Comparison of ENCODE assay signal across 24 mouse cellular contexts in genomic region chr15:37083726-37084125, GRCm38 (mm10).
DNase-seq lines count a peak whose midpoint lies in the region; ATAC-seq lines count a peak whose summit lies in the region.
"Had no signal": no experiment of that assay in that cellular context is flagged by ENCODE, and none has a peak within 500 bp of the region (broad histone marks: within the 10 kb centered on the region; RNA-seq: fewer than 3 reads in every experiment).

No protein-coding gene starts in this region.

- no peaks in the 10 kb centered on the region for H3K4me1 ChIP-seq in forebrain, embryonic 11.5 days (replicated peaks; ENCODE audit: control insufficient read depth, insufficient read depth, low read length)
- no peaks in the 10 kb centered on the region for H3K4me1 ChIP-seq in forebrain, embryonic 12.5 days
- H3K4me1 ChIP-seq: forebrain, embryonic 10.5 days; forebrain, embryonic 15.5 days; heart, embryonic 13.5 days had no signal

- no peak for ATAC-seq in forebrain, embryonic 11.5 days (replicated peaks; ENCODE audit: low FRiP score)
- ATAC-seq in forebrain, embryonic 12.5 days (ENCODE audit: low FRiP score): no peak
- ATAC-seq: forebrain, embryonic 15.5 days; hindbrain, postnatal 0 days; inflammation-experienced regulatory T-cells, adult 6 months; Patski had no signal

- no peaks in the 10 kb centered on the region for H3K36me3 ChIP-seq in forebrain, embryonic 11.5 days (ENCODE audit: control insufficient read depth, insufficient read depth, low read length)
- no peaks in the 10 kb centered on the region for H3K36me3 ChIP-seq in forebrain, embryonic 12.5 days (replicated peaks)
- H3K36me3 ChIP-seq: forebrain, embryonic 10.5 days; forebrain, embryonic 15.5 days; G1E; heart, embryonic 13.5 days had no signal

- H3K4me2 ChIP-seq in forebrain, embryonic 11.5 days (ENCODE audit: low read depth, low read length, severe bottlenecking): no peak overlapping the region
- no peak overlapping the region for H3K4me2 ChIP-seq in forebrain, embryonic 12.5 days
- H3K4me2 ChIP-seq: forebrain, embryonic 15.5 days; heart, embryonic 13.5 days; hindbrain, embryonic 14.5 days had no signal

- no peaks in the 10 kb centered on the region for H3K27me3 ChIP-seq in forebrain, embryonic 11.5 days (ENCODE audit: control insufficient read depth, insufficient read depth, low read length)
- H3K27me3 ChIP-seq in forebrain, embryonic 12.5 days: no peaks in the 10 kb centered on the region
- H3K27me3 ChIP-seq: forebrain, embryonic 15.5 days; heart, embryonic 13.5 days; Patski had no signal

- no peaks in the 10 kb centered on the region for H3K9me3 ChIP-seq in forebrain, embryonic 11.5 days (ENCODE audit: control insufficient read depth, low read length)
- peaks cover 8% of the 10 kb centered on the region; the same call in 1 of the 2 replicates for H3K9me3 ChIP-seq in forebrain, embryonic 12.5 days
- H3K9me3 ChIP-seq: forebrain, embryonic 15.5 days; G1E had no signal

- H3K27ac ChIP-seq in forebrain, embryonic 11.5 days (ENCODE audit: low read depth, low read length): no peak overlapping the region
- no peak overlapping the region for H3K27ac ChIP-seq in forebrain, embryonic 12.5 days
- H3K27ac ChIP-seq: forebrain, embryonic 10.5 days; forebrain, embryonic 15.5 days; heart, embryonic 13.5 days; hindbrain, embryonic 14.5 days; hindbrain, postnatal 0 days had no signal

- WGBS in forebrain, embryonic 11.5 days: 77% methylated on average over 3 of the region's 3 CpGs
- WGBS in forebrain, embryonic 12.5 days: 87% methylated on average over 3 of the region's 3 CpGs

- no peak overlapping the region for H3K9ac ChIP-seq in forebrain, embryonic 11.5 days (ENCODE audit: low read length)
- H3K9ac ChIP-seq in forebrain, embryonic 12.5 days: no peak overlapping the region
- H3K9ac ChIP-seq: forebrain, embryonic 15.5 days; heart, embryonic 13.5 days; hindbrain, embryonic 14.5 days had no signal

- DNase-seq in forebrain, embryonic 11.5 days (ENCODE audit: low spot score): peak; percentile 31
- DNase-seq in kidney, postnatal 10 days: peak; percentile 7
- DNase-seq in kidney, postnatal 4 days: no peak
- peak; percentile 36 for DNase-seq in testis, postnatal 10 days (ENCODE audit: low spot score)
- no peak for DNase-seq in testis, postnatal 14 days (ENCODE audit: low spot score)
- peak; percentile 39 for DNase-seq in ZHBTc4 (ENCODE audit: low read depth, low spot score)
- no peak for DNase-seq in right cerebral cortex, postnatal 4 days
- DNase-seq: adrenal gland, postnatal 10 days; adrenal gland, postnatal 36 days; cerebellum, adult 18-20 months; cerebellum, adult 9-10 months; cerebellum, postnatal 14 days; gastrocnemius, postnatal 25 days; heart, postnatal 14 days; heart, postnatal 4 days had no signal

- no peak overlapping the region for H3K4me3 ChIP-seq in forebrain, embryonic 11.5 days (ENCODE audit: low read depth, low read length)
- H3K4me3 ChIP-seq in forebrain, embryonic 12.5 days (replicated peaks): no peak overlapping the region
- H3K4me3 ChIP-seq: forebrain, embryonic 10.5 days; forebrain, embryonic 15.5 days; heart, embryonic 13.5 days had no signal

Comparison
In these comparisons a context has a peak if more than half of its experiments do, and no peak if none do; other contexts are left out.
1. DNase-seq: peak in forebrain, embryonic 11.5 days (single experiment), kidney, postnatal 10 days (single experiment), testis, postnatal 10 days (single experiment) and ZHBTc4 (single experiment); none in kidney, postnatal 4 days (0 of 2), testis, postnatal 14 days (single experiment) and right cerebral cortex, postnatal 4 days (single experiment).